Mouse (Mus musculus) cerebellum, adult 2 months (tissue): ENCODE measurements at regions not wholly inside any gene's neighbourhood (a gene's known extent, or its start where the extent isn't known, plus 50 kb on each side); places are given as distances from the start of the nearest gene placed in this dataset.

ENCODE experiments used
- CTCF ChIP-seq: fragments of 200-500 bp; IDR thresholded peaks from 2 replicates; pipeline ENCODE4 v1.5.1; 2011; ENCODE audit warnings: low read depth, mild to moderate bottlenecking, control low read depth, low read length, moderate library complexity, borderline replicate concordance; ENCODE audit not compliant: insufficient read depth
- POLR2A ChIP-seq: fragments of 200-500 bp; IDR thresholded peaks from 2 replicates; pipeline ENCODE4 v1.6.1; 2011; ENCODE audit warnings: low read length, control low read depth, borderline replicate concordance; ENCODE audit not compliant: insufficient read depth

- TF ChIP-seq POLR2A (no peak), CTCF (no peak)
Measured at GRCm38 (mm10) chr3:105219630-105220029, 153.0 kb downstream of the 4930564D02Rik start.
